Mouse (Mus musculus): Measurements from ENCODE around the gene Plekha6.

GRCm38 (mm10) chr1:133177480-133178172, 13.6 kb downstream of the Plekha6 start:
- no peak for TF ChIP-seq POLR2A (IDR thresholded peaks at IDR 0.05; ENCODE audit: low read depth, low read length)
- peak; percentile 87; the same call in 1 of the 2 replicates for TF ChIP-seq CTCF (IDR thresholded peaks at IDR 0.05; ENCODE audit: extremely low read depth, insufficient read length, insufficient replicate concordance, low read depth, low read length)

Data from small intestine, adult 2 months (tissue).